8 mouse cellular contexts compared by ENCODE assay signal in genomic region chr9:45953511-45954293, GRCm38 (mm10). TPM values are rescaled to one million over a fixed set of nuclear protein-coding genes. Genes with fewer than 3 reads are reported as not detected.
DNase-seq lines count a peak whose midpoint lies in the region; ATAC-seq and TF ChIP-seq lines count a peak whose summit lies in the region.

No protein-coding gene starts in this region.

- peak overlapping the region; percentile 93 for H3K4me3 ChIP-seq in lung, embryonic 14.5 days (ENCODE audit: low read depth, low read length)
- H3K4me3 ChIP-seq in embryonic facial prominence, embryonic 11.5 days (ENCODE audit: low read depth, low read length): peak overlapping the region; percentile 91
- peak overlapping the region; percentile 88 for H3K4me3 ChIP-seq in hindbrain, embryonic 12.5 days
- H3K4me3 ChIP-seq in macrophage (ENCODE audit: inconsistent target): peak overlapping the region; percentile 64

- H3K27ac ChIP-seq in lung, embryonic 14.5 days (ENCODE audit: low read depth): peak overlapping the region; percentile 90; the same call in 1 of the 2 replicates
- H3K27ac ChIP-seq in embryonic facial prominence, embryonic 11.5 days (replicated peaks; ENCODE audit: low read depth, low read length): no peak overlapping the region
- peak overlapping the region; percentile 85; the same call in 1 of the 2 replicates for H3K27ac ChIP-seq in hindbrain, embryonic 12.5 days
- peak overlapping the region; percentile 60 for H3K27ac ChIP-seq in macrophage

- no peak for ATAC-seq in lung, embryonic 14.5 days (ENCODE audit: insufficient read depth)
- no peak for ATAC-seq in embryonic facial prominence, embryonic 11.5 days (replicated peaks; ENCODE audit: insufficient number of reproducible peaks, low FRiP score, low TSS enrichment, low read depth)
- no peak for ATAC-seq in hindbrain, embryonic 12.5 days (ENCODE audit: low FRiP score)

- peaks cover 34% of the 10 kb centered on the region for H3K36me3 ChIP-seq in lung, embryonic 14.5 days (ENCODE audit: insufficient read depth)
- H3K36me3 ChIP-seq in embryonic facial prominence, embryonic 11.5 days (replicated peaks; ENCODE audit: control insufficient read depth, insufficient read depth, low read depth, low read length): no peaks in the 10 kb centered on the region; the same call in 1 of the 2 replicates
- H3K36me3 ChIP-seq in hindbrain, embryonic 12.5 days: peaks cover 31% of the 10 kb centered on the region
- H3K36me3 ChIP-seq in macrophage (ENCODE audit: inconsistent target): peaks cover 31% of the 10 kb centered on the region

- no peak for TF ChIP-seq CTCF in lung, embryonic 14.5 days (IDR thresholded peaks at IDR 0.05; ENCODE audit: low read depth)

- 46% methylated on average over 13 of the region's 13 CpGs for WGBS in lung, embryonic 14.5 days
- 56% methylated on average over 13 of the region's 13 CpGs for WGBS in embryonic facial prominence, embryonic 11.5 days
- WGBS in hindbrain, embryonic 12.5 days: 64% methylated on average over 13 of the region's 13 CpGs
- 23% methylated on average over 13 of the region's 13 CpGs for WGBS in macrophage (ENCODE audit: missing documents)

- H3K79me2 ChIP-seq in macrophage (ENCODE audit: inconsistent target): peaks cover 26% of the 10 kb centered on the region; the same call in 1 of the 2 replicates

- peak overlapping the region; percentile 90 for H3K9ac ChIP-seq in lung, embryonic 14.5 days
- H3K9ac ChIP-seq in embryonic facial prominence, embryonic 11.5 days (replicated peaks; ENCODE audit: low read length): peak overlapping the region; percentile 88
- peak overlapping the region; percentile 91 for H3K9ac ChIP-seq in hindbrain, embryonic 12.5 days

- no peaks in the 10 kb centered on the region for H3K9me3 ChIP-seq in lung, embryonic 14.5 days (ENCODE audit: low read depth, low read length)
- no peaks in the 10 kb centered on the region for H3K9me3 ChIP-seq in embryonic facial prominence, embryonic 11.5 days (replicated peaks; ENCODE audit: control insufficient read depth, low read length)
- no peaks in the 10 kb centered on the region for H3K9me3 ChIP-seq in hindbrain, embryonic 12.5 days (replicated peaks)

- peaks cover 3% of the 10 kb centered on the region; the same call in 1 of the 2 replicates for H3K4me1 ChIP-seq in lung, embryonic 14.5 days (ENCODE audit: insufficient read depth)
- no peaks in the 10 kb centered on the region for H3K4me1 ChIP-seq in embryonic facial prominence, embryonic 11.5 days (ENCODE audit: control insufficient read depth, insufficient read depth, low read length)
- H3K4me1 ChIP-seq in hindbrain, embryonic 12.5 days: peaks cover 36% of the 10 kb centered on the region

- DNase-seq in lung, embryonic 14.5 days: no peak
- DNase-seq in lung, postnatal 25 days (ENCODE audit: low spot score): no peak
- DNase-seq in embryonic facial prominence, embryonic 11.5 days (ENCODE audit: low spot score): no peak
- DNase-seq in right cerebral cortex, postnatal 10 days (ENCODE audit: low spot score in 2 of 2): no peak
- DNase-seq in left cerebral cortex, adult 18-20 months (ENCODE audit: low spot score in 2 of 2): no peak
- no peak for DNase-seq in testis, postnatal 10 days (ENCODE audit: low spot score)

- no peaks in the 10 kb centered on the region for H3K27me3 ChIP-seq in lung, embryonic 14.5 days (ENCODE audit: insufficient read depth, low read length)
- H3K27me3 ChIP-seq in embryonic facial prominence, embryonic 11.5 days (ENCODE audit: control insufficient read depth, insufficient read depth, low read length): no peaks in the 10 kb centered on the region
- H3K27me3 ChIP-seq in hindbrain, embryonic 12.5 days: no peaks in the 10 kb centered on the region

- peak overlapping the region; percentile 65 for H3K4me2 ChIP-seq in lung, embryonic 14.5 days
- peak overlapping the region; percentile 84 for H3K4me2 ChIP-seq in embryonic facial prominence, embryonic 11.5 days (ENCODE audit: low read depth, low read length)
- peak overlapping the region; percentile 94 for H3K4me2 ChIP-seq in hindbrain, embryonic 12.5 days (replicated peaks)

RNA-seq across cellular contexts. Expression of gene Sidt2, which starts 1.4 kb away (rescaled TPM):
- polyA plus RNA-seq in lung, embryonic 14.5 days (2014; fragmentation: Nextera tagmentation; extraction: Ambion mirVana): 29.9 and 34.3 TPM in 2 replicates
- polyA plus RNA-seq in embryonic facial prominence, embryonic 11.5 days (2014; fragmentation: Nextera tagmentation; extraction: Ambion mirVana): 23.6 and 23.8 TPM in 2 replicates
- polyA plus RNA-seq in hindbrain, embryonic 12.5 days (2016; fragmentation: Nextera tagmentation; extraction: Ambion mirVana): 43.2 and 46.4 TPM in 2 replicates
- total RNA-seq in macrophage (2018; cell fraction: chromatin; rRNA removed): 100 to 1,000 TPM in 23 of 26 experiments, 10 to 100 TPM in 3; 72.4 to 298 (median 167) TPM
- 100 to 1,000 TPM in 13 of 26 experiments, 10 to 100 TPM in 13; 44.5 to 165 (median 81.6) TPM for total RNA-seq in macrophage (2018; cell fraction: cytosol; rRNA removed)
- 100 to 1,000 TPM in 13 of 26 experiments, 10 to 100 TPM in 13; 65.9 to 220 (median 115) TPM for total RNA-seq in macrophage (2018; cell fraction: nucleus; rRNA removed)
- polyA plus RNA-seq in macrophage (2018): 48.8 to 139 TPM (median 91.4 TPM) in 3 replicates
- total RNA-seq in left cerebral cortex, adult 18-20 months (2021): 10 to 100 TPM; 78.5 to 80.9 TPM

RNA-seq across cellular contexts. Expression of gene Tagln, which starts 17.8 kb away (rescaled TPM):
- 147 and 150 TPM in 2 replicates for polyA plus RNA-seq in lung, embryonic 14.5 days (2014; fragmentation: Nextera tagmentation; extraction: Ambion mirVana)
- polyA plus RNA-seq in embryonic facial prominence, embryonic 11.5 days (2014; fragmentation: Nextera tagmentation; extraction: Ambion mirVana): 14.1 and 16.3 TPM in 2 replicates
- 19.2 and 23.0 TPM in 2 replicates for polyA plus RNA-seq in hindbrain, embryonic 12.5 days (2016; fragmentation: Nextera tagmentation; extraction: Ambion mirVana)
- 10 to 100 TPM in 1 of 26 experiments, 1 to 10 TPM in 20, under 1 TPM in 3, not detected in 2; 0.46 to 50.5 (median 2.8) TPM for total RNA-seq in macrophage (2018; cell fraction: chromatin; rRNA removed)
- under 1 TPM in 13 of 26 experiments, not detected in 13; 0.10 to 0.48 (median 0.18) TPM for total RNA-seq in macrophage (2018; cell fraction: cytosol; rRNA removed)
- 1 to 10 TPM in 15 of 26 experiments, under 1 TPM in 6, not detected in 5; 0.38 to 8.2 (median 1.3) TPM for total RNA-seq in macrophage (2018; cell fraction: nucleus; rRNA removed)
- 0.29 to 2.3 TPM in 2 of 3 replicates, not detected in the other for polyA plus RNA-seq in macrophage (2018)
- total RNA-seq in left cerebral cortex, adult 18-20 months (2021): 1 to 10 TPM; 8.5 to 9.9 TPM

RNA-seq across cellular contexts. Expression of gene Rnf214, which starts 47.0 kb away (rescaled TPM):
- 52.6 and 54.4 TPM in 2 replicates for polyA plus RNA-seq in lung, embryonic 14.5 days (2014; fragmentation: Nextera tagmentation; extraction: Ambion mirVana)
- 53.1 and 54.4 TPM in 2 replicates for polyA plus RNA-seq in embryonic facial prominence, embryonic 11.5 days (2014; fragmentation: Nextera tagmentation; extraction: Ambion mirVana)
- 93.2 and 95.3 TPM in 2 replicates for polyA plus RNA-seq in hindbrain, embryonic 12.5 days (2016; fragmentation: Nextera tagmentation; extraction: Ambion mirVana)
- total RNA-seq in macrophage (2018; cell fraction: chromatin; rRNA removed): 100 to 1,000 TPM in 18 of 26 experiments, 10 to 100 TPM in 8; 36.2 to 226 (median 145) TPM
- 10 to 100 TPM; 24.4 to 50.7 (median 39.8) TPM for total RNA-seq in macrophage (2018; cell fraction: cytosol; rRNA removed)
- total RNA-seq in macrophage (2018; cell fraction: nucleus; rRNA removed): 100 to 1,000 TPM in 5 of 26 experiments, 10 to 100 TPM in 21; 33.3 to 106 (median 74.4) TPM
- polyA plus RNA-seq in macrophage (2018): 17.7 to 39.2 TPM (median 25.2 TPM) in 3 replicates
- 10 to 100 TPM; 74.5 to 76.5 TPM for total RNA-seq in left cerebral cortex, adult 18-20 months (2021)

RNA-seq across cellular contexts. Expression of gene Pcsk7, which starts 47.4 kb away (rescaled TPM):
- 18.5 and 19.2 TPM in 2 replicates for polyA plus RNA-seq in lung, embryonic 14.5 days (2014; fragmentation: Nextera tagmentation; extraction: Ambion mirVana)
- polyA plus RNA-seq in embryonic facial prominence, embryonic 11.5 days (2014; fragmentation: Nextera tagmentation; extraction: Ambion mirVana): 9.6 and 13.2 TPM in 2 replicates
- polyA plus RNA-seq in hindbrain, embryonic 12.5 days (2016; fragmentation: Nextera tagmentation; extraction: Ambion mirVana): 27.1 and 30.6 TPM in 2 replicates
- total RNA-seq in macrophage (2018; cell fraction: chromatin; rRNA removed): 100 to 1,000 TPM in 22 of 26 experiments, 10 to 100 TPM in 4; 68.2 to 200 (median 119) TPM
- total RNA-seq in macrophage (2018; cell fraction: cytosol; rRNA removed): 10 to 100 TPM; 13.6 to 28.3 (median 18.6) TPM
- total RNA-seq in macrophage (2018; cell fraction: nucleus; rRNA removed): 100 to 1,000 TPM in 2 of 26 experiments, 10 to 100 TPM in 24; 47.1 to 195 (median 76.8) TPM
- polyA plus RNA-seq in macrophage (2018): 11.9 to 20.7 TPM (median 16.3 TPM) in 3 replicates
- total RNA-seq in left cerebral cortex, adult 18-20 months (2021): 10 to 100 TPM; 21.3 to 21.6 TPM

RNA-seq across cellular contexts. Expression of gene Pafah1b2, which starts 58.8 kb away (rescaled TPM):
- 179 and 184 TPM in 2 replicates for polyA plus RNA-seq in lung, embryonic 14.5 days (2014; fragmentation: Nextera tagmentation; extraction: Ambion mirVana)
- polyA plus RNA-seq in embryonic facial prominence, embryonic 11.5 days (2014; fragmentation: Nextera tagmentation; extraction: Ambion mirVana): 227 and 229 TPM in 2 replicates
- polyA plus RNA-seq in hindbrain, embryonic 12.5 days (2016; fragmentation: Nextera tagmentation; extraction: Ambion mirVana): 290 and 303 TPM in 2 replicates
- 10 to 100 TPM; 18.0 to 72.1 (median 46.9) TPM for total RNA-seq in macrophage (2018; cell fraction: chromatin; rRNA removed)
- total RNA-seq in macrophage (2018; cell fraction: cytosol; rRNA removed): 10 to 100 TPM; 40.4 to 64.0 (median 54.2) TPM
- total RNA-seq in macrophage (2018; cell fraction: nucleus; rRNA removed): 10 to 100 TPM; 20.5 to 64.1 (median 40.6) TPM
- 39.7 to 51.8 TPM (median 44.3 TPM) in 3 replicates for polyA plus RNA-seq in macrophage (2018)
- 100 to 1,000 TPM; 216 to 221 TPM for total RNA-seq in left cerebral cortex, adult 18-20 months (2021)
